Mouse (Mus musculus) small intestine, adult 2 months (tissue): ENCODE results near the gene Fbxo46. TPM values are rescaled to one million over a fixed set of nuclear protein-coding genes. Genes with fewer than 3 reads are reported as not detected.

Experiments
- H3K27ac ChIP-seq: fragments of 200-500 bp; 2 replicates; pipeline ENCODE4 v1.5.1; 2012; ENCODE audit warnings: low read depth, low read length, control low read depth, inconsistent platforms; ENCODE audit not compliant: insufficient read depth
- H3K27me3 ChIP-seq: fragments of 200-500 bp; 2 replicates; pipeline ENCODE4 v1.6.1; 2012; ENCODE audit warnings: mild to moderate bottlenecking, moderate library complexity, low read length, inconsistent platforms; ENCODE audit not compliant: control insufficient read depth, insufficient read depth
- H3K36me3 ChIP-seq: fragments of 200-500 bp; 2 replicates; pipeline ENCODE4 v1.6.1; 2012; ENCODE audit warnings: mild to moderate bottlenecking, low read length, control low read depth, inconsistent platforms; ENCODE audit not compliant: control insufficient read depth, insufficient read depth
- H3K4me1 ChIP-seq: fragments of 200-500 bp; 2 replicates; pipeline ENCODE4 v1.6.1; 2012; ENCODE audit warnings: low read length, inconsistent platforms, mixed read lengths; ENCODE audit not compliant: control insufficient read depth, insufficient read depth, insufficient read length
- H3K4me3 ChIP-seq: fragments of 200-500 bp; 2 replicates; pipeline ENCODE4 v1.5.1; 2012; ENCODE audit warnings: low read depth, mild to moderate bottlenecking, control low read depth, inconsistent platforms, low read length, moderate library complexity
- CTCF ChIP-seq: fragments of 200-500 bp; IDR thresholded peaks from 2 replicates; pipeline ENCODE4 v1.5.1; 2012; ENCODE audit warnings: low read depth, mild to moderate bottlenecking, control low read depth, inconsistent platforms, low read length, moderate library complexity, mixed read lengths; ENCODE audit not compliant: insufficient replicate concordance, insufficient read length; ENCODE audit errors: extremely low read depth
- POLR2A ChIP-seq: fragments of 200-500 bp; IDR thresholded peaks from 2 replicates; pipeline ENCODE4 v1.6.1; 2012; ENCODE audit warnings: low read depth, mild to moderate bottlenecking, control low read depth, inconsistent platforms, low read length, moderate library complexity
- WGBS: fragments of 180-500 bp; shearing (Covaris S2); methylation state at CpG from one replicate; pipeline ENCODE4 v1.1.7; 2018; 5-methylcytosine and 5-hydroxymethylcytosine counted together
- polyA plus RNA-seq: library from polyadenylated mRNA; depleted of rRNA; stranded (reverse); fragments of >200 nt; gene quantifications from 2 replicates; pipeline ENCODE4 v1.2.3, GENCODE M21; 2012

The Fbxo46 gene
- polyA plus RNA-seq, 1 experiment = 14.9 TPM

DNA sequence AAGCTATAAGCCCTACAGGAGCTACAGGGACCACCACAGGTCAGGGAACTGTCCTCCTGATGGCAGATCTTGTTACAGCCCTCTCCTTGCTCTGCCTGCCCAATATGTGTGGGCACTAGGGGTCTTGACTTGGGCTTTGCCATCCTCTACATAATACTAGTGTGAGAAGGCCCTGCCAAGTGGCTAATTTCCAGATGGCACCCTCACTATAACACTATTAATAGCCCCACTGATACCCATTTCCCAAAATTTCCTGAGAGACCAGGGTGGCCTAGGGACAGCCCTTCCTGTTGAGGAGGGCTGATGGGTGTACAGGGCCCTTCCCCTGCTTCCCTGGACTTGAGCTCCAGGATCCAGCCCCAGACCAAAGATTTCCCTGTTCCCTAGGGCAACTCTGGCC lies 21.8 kb upstream of the Fbxo46 start:
- peaks cover 13% of the 10 kb centered on the region for H3K27me3 ChIP-seq
- peaks cover 13% of the 10 kb centered on the region for H3K4me1 ChIP-seq
- TF ChIP-seq POLR2A (no peak), CTCF (no peak)
- no peak overlapping the region for H3K27ac ChIP-seq
- no peaks in the 10 kb centered on the region for H3K36me3 ChIP-seq
- no peak overlapping the region for H3K4me3 ChIP-seq

DNA sequence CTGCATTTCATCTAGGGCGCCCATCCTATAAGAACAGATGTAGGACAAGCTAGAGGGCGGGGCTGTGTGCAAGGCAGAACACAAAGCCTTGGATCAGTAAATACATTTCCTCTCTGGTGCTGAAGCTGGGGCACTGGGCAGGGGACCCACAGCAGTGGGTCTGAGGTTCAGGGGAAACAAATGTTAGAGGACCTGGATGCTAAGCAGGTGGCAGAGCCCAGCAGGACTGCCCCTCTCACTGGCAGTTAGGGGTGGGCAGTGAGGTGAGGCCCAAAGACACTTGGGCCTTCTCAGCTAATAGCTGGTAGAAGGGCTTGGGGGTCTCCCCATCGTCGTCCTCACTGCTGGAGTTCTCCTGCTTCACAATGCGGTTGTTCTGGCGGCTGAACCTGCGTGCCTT lies 20.8 kb upstream of the Fbxo46 start:
- Histone ChIP-seq H3K27me3 (peaks cover 13% of the 10 kb centered on the region), H3K36me3 (no peaks in the 10 kb centered on the region), H3K4me3 (no peak overlapping the region), H3K4me1 (peaks cover 7% of the 10 kb centered on the region; the same call in 1 of the 2 replicates), H3K27ac (no peak overlapping the region)
- TF ChIP-seq CTCF (no peak), POLR2A (no peak)
- WGBS = 89% methylated on average over 7 of the region's 7 CpGs

DNA sequence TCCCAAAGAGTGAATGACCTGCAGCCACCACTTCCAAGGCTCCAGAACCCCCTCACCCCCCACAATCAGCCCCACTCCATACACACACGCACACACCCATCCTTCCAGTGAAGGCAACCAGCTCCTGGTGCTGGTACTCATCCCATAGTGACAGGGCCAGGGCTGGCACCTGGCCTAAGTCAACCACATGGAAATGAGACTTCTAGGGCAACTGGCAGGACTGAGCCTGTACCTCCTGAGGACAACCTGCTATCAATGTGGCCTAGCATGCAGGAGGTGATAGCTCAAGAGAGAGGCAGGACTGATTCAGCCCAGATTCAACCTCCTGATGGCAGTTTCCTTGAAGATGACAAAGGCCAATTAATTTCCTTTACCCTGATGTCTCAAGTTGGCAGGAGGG lies 19.4 kb upstream of the Fbxo46 start:
- WGBS = 68% methylated on average over 1 of the region's 1 CpGs
- H3K27me3 ChIP-seq = peaks cover under 1% of the 10 kb centered on the region; the same call in 1 of the 2 replicates
- H3K36me3 ChIP-seq = no peaks in the 10 kb centered on the region
- no peak overlapping the region for H3K4me3 ChIP-seq
- no peak overlapping the region for H3K27ac ChIP-seq
- peaks cover under 1% of the 10 kb centered on the region; the same call in 1 of the 2 replicates for H3K4me1 ChIP-seq
- TF ChIP-seq CTCF (no peak), POLR2A (no peak)

DNA sequence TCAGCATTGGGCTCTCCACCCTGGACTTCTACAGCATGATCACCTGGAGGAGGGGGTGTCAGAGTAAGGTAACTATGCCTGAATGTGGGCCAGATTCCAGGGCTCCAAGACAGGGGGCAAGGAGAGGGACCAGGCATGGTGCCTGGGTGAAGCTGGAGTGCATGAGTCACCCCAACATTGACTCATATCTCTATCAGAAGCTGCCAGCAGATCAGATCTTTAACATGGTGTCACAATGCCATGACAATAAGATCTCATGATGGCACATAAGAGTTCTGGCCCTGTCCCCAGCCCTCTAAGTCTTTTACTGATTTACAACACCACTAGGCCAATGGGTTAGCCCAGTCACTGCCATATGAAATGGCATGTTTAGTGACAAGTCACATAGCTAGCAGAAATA lies 15.9 kb upstream of the Fbxo46 start:
- H3K27ac ChIP-seq = no peak overlapping the region
- no peaks in the 10 kb centered on the region for H3K36me3 ChIP-seq
- TF ChIP-seq POLR2A = no peak
- no peak for TF ChIP-seq CTCF
- H3K4me1 ChIP-seq = no peaks in the 10 kb centered on the region
- H3K4me3 ChIP-seq = no peak overlapping the region
- no peaks in the 10 kb centered on the region for H3K27me3 ChIP-seq

DNA sequence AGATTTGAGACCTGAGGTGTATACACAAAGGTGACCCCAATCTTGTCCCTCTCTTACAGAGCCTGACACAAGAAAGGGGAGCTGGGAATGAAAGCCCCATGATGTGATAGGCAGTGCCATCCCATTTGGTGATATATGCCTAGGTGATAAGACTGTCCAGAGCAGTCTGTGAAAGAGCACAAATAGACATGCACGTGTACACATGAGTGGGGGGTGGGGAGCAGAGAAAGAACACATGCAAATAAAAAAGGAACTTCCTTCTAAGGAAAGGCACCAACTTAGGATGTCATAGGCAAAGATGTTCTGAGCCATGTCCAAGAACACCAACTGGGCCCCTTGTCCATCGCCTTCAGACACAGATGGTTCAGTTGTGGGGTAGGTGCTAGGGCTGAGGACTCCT lies 15.2 kb upstream of the Fbxo46 start:
- Histone ChIP-seq H3K36me3 (no peaks in the 10 kb centered on the region), H3K27me3 (no peaks in the 10 kb centered on the region), H3K27ac (no peak overlapping the region), H3K4me1 (no peaks in the 10 kb centered on the region), H3K4me3 (no peak overlapping the region)
- TF ChIP-seq CTCF (no peak), POLR2A (no peak)
- 71% methylated on average over 2 of the region's 2 CpGs for WGBS

DNA sequence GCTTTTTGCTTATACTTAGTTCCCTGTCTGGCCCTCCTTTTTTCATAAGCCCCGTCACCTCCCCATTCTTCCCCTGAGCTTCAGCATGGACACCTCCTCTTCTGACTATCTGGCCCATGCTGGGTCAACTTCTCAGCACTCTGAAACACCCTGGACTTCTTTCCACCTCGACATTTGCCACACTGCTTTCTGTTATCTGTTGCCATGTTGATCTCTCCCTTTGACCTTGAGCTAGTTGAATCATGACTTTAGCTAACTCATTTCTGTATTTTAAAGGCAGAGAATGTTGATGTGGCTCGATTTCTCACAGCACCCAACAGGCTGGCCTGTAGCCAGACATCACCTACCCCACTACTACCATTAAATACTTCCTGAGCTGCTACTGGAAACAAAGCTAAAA lies 12.2 kb upstream of the Fbxo46 start:
- no peak for TF ChIP-seq POLR2A
- no peak for TF ChIP-seq CTCF
- WGBS = 47% methylated on average over 3 of the region's 3 CpGs
- Histone ChIP-seq H3K4me3 (no peak overlapping the region), H3K27me3 (no peaks in the 10 kb centered on the region), H3K27ac (no peak overlapping the region), H3K36me3 (no peaks in the 10 kb centered on the region), H3K4me1 (no peaks in the 10 kb centered on the region)

DNA sequence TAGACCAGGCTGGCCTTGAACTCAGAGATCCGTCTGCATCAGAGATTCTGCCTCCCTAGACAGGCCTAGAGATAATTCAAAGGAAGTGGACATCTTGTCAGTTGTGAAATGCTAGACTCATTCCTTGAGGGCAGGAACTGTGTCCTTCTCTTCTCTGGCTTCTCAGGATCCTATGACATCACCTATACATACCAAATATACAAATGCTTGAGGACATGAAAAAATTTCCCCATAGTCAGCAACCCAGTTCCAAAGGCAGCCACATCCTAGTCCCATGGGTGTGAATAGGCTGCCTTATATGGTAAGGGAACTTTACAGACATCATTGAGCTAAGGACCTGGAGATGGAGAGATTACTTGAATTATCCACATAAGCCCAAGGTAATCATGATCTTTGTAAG lies 10.1 kb upstream of the Fbxo46 start:
- Histone ChIP-seq H3K27me3 (no peaks in the 10 kb centered on the region), H3K4me1 (no peaks in the 10 kb centered on the region), H3K4me3 (no peak overlapping the region), H3K36me3 (no peaks in the 10 kb centered on the region), H3K27ac (no peak overlapping the region)
- 86% methylated on average over 1 of the region's 1 CpGs for WGBS
- TF ChIP-seq POLR2A (no peak), CTCF (no peak)

DNA sequence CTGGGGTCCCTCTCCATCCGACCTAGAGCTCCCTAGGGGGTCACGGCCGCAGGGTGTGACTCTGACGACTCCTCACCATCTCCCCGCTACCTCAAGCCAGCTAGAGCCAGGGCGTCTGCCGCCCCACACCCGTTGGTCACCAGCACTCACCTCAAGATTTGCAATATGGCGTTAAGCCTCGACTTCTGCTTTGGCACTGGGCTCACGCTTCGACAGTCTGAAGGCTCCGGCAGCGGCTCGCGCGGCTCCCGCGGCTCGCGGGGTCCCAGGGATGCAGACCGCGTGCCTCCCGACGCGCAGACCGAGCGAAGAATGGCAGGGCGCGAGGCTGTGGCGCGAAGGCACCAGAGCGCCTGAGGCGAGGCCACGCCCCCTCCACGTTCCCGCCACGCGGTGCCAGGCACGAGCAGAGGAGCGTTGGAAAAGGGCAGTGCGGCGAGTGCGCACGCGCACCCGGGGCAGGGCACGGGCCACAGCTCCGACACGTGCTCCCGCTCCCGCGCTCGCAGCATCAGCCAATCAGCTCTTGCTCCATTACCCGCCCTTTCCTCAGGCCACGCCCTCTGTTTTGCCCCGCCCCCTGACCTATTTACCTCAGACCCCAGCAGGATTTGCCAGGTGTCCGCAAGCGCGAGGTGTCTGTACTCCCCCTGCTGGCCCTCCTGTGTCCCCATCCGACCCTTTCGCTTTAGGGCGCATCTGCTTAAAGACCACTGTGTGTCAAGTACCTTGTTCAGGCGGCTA lies 1.5 kb upstream of the Fbxo46 start, which contains the start of gene Gm4969:
TSS of gene Gm4969 (minus strand) at position 341 of the 744 bp plus-strand sequence.
- H3K4me3 ChIP-seq = peak within 1 kb of the TSS; percentile 9; the same call in 1 of the 2 replicates

More for the DNA sequence above, 1.5 kb upstream of the Fbxo46 start, which contains the start of gene Gm4969:
- H3K27ac ChIP-seq = no peak within 1 kb of the TSS
- 37% methylated on average over 63 of the region's 64 CpGs for WGBS
- TF ChIP-seq CTCF (no peak), POLR2A (no peak)
- H3K36me3 ChIP-seq = no peaks in the 10 kb centered on the region
- peaks cover 7% of the 10 kb centered on the region for H3K4me1 ChIP-seq
- H3K27me3 ChIP-seq = no peaks in the 10 kb centered on the region
